Mouse (Mus musculus) kidney, adult 9 months (tissue): ENCODE measurements around the gene Klb.
"Not testable (repeated sequence)": the region's sequence is repeated elsewhere in the genome, so short reads cannot be mapped to it uniquely, and the experiment has no call there.

Experiments
- DNase-seq: peaks from one replicate; pipeline ENCODE4 v3.0.0; 2022

Gene Klb

DNA sequence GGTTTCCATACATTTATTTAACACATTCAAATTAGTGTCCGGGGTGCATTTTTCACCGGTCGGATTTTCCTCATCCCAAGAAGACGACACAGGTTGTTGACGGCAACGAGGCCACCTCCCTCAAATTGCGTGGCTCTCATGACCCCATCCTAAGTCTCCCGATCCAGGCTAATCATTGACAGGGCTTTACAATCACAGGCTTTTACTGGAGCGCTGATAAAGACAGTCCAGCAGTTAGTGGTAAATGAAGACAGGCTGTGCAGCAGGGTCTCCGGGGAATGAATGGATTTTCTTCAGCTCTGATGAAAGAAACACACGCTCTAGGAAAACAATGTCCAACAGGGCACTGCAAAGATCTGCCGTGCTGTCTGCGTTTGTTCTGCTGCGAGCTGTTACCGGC is at the start of gene Klb:
TSS of gene Klb (plus strand) at position 147 of the 400 bp plus-strand sequence.
- no peak for DNase-seq

GRCm38 (mm10) chr5:65299623-65300022 is 48.5 kb upstream of the Klb start:
- not testable (repeated sequence) for DNase-seq

GRCm38 (mm10) chr5:65300121-65300520 is 48.0 kb upstream of the Klb start:
- DNase-seq, result no peak

- DNase-seq, result no peak
These were observed 42.6 kb upstream of the Klb start for GRCm38 (mm10) chr5:65305516-65305915.

- no peak for DNase-seq
These were observed 39.9 kb upstream of the Klb start for GRCm38 (mm10) chr5:65308208-65308607.

GRCm38 (mm10) chr5:65308866-65309265 is 39.2 kb upstream of the Klb start:
- DNase-seq, result no peak

DNA sequence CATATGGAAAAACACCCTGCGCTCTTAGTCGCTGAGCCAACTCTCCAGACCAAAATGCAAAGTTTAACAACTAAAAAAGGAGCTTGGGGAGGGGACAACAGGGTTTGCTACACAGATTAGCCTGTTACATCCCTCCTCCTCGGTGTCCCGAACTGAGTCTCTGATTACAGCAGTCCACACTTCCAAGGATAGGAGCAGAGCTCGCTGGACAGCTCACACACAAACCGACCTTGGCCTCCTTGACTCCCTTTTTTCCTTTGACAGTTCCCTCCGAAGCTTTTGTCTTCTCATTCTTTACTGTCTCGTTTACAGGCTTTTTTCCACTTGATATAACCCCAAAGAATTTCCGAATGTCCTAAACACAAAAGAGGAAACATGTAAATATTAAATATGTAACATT is 28.9 kb upstream of the Klb start:
- no peak for DNase-seq

DNA sequence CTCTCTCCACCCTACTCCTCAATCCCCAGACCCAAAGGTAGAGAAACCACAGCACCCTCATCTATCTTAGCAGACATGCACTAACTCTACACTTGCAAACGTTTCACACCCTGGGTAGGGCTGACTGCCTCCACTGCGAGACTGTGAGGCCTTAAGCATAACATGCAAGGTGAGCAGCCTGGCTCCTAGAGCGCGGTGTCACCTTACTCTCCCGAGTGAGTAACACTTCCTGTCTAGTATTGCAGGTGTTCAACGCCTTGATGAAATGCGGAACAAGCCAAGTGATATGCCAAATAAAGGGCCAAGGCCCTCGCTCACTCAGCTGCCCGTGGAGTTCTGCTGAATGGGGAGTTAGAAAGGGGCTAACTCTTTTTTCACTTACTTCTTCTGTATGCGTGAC is 25.9 kb upstream of the Klb start:
- no peak for DNase-seq

GRCm38 (mm10) chr5:65324271-65324670 is 23.8 kb upstream of the Klb start:
- DNase-seq, result no peak

GRCm38 (mm10) chr5:65324758-65325355 is 23.3 kb upstream of the Klb start:
- peak; percentile 66 for DNase-seq

- peak; percentile 26 for DNase-seq
These were observed 21.9 kb upstream of the Klb start for GRCm38 (mm10) chr5:65326212-65326611.

DNA sequence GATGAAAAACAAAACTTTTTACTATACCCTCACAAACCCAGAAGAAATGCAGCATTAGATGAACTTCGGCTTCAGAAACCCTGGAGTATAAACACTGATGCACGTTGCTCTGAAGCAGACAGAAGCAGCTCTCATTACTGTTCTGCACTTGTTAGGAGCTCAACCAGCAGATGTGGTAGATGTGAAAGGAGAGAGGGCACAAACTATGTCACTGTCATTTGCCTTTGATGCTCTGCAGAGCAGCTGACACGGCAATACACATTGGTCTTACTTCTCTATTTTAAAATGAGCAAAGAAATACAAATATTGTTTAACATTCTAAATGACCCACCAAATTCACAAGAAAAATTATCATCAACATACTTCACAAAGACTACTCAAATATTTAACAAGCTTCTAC is 18.1 kb upstream of the Klb start:
- DNase-seq, result no peak

- no peak for DNase-seq
These were observed 13.3 kb upstream of the Klb start for GRCm38 (mm10) chr5:65334788-65335187.

GRCm38 (mm10) chr5:65335298-65336074 is 12.6 kb upstream of the Klb start, which contains the start of gene Rfc1:
TSS of gene Rfc1 (minus strand) at chr5:65335670.
- peak; percentile 87 for DNase-seq

- DNase-seq, result no peak
These were observed 12.1 kb upstream of the Klb start for GRCm38 (mm10) chr5:65336075-65336355.

DNA sequence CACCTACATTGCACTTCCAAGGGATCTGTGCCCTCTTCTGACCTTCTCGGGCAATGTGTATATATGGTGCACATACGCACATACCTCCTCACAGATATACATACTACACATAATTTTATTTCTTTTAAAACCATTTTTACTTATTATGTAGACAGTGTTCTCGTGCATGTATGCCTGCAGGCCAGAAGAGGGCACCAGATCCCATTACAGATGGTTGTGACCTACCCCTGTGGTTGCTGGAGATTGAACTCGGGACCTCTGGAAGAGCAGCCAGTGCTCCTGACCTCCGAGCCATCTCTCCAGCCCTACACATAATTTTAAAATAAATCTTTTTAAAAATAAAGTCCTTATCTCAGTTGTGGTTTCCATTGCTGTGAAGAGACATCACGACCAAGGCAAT is 9.7 kb upstream of the Klb start:
- no peak for DNase-seq

- DNase-seq, result no peak
These were observed 7.9 kb upstream of the Klb start for GRCm38 (mm10) chr5:65340167-65340566.

DNA sequence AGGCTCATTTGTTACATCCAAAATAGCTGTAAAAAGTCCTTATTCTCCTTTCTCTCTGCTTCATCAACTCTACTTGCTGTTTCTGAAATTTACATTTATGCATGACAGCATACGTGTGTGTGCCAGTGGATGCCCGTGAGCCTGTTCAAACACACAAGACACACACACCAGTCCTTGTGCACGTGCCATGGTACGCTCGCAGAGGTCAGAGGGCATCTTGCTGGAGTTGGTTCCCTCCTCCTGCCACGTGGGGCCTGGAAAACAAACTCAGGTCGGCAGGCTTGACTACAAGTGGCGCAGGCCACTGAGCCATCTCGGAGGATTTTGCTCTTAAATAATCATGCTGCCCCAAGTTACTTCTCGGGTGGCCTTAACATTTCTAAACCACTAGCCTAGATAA is 2.4 kb downstream of the Klb start:
- DNase-seq, result no peak

DNA sequence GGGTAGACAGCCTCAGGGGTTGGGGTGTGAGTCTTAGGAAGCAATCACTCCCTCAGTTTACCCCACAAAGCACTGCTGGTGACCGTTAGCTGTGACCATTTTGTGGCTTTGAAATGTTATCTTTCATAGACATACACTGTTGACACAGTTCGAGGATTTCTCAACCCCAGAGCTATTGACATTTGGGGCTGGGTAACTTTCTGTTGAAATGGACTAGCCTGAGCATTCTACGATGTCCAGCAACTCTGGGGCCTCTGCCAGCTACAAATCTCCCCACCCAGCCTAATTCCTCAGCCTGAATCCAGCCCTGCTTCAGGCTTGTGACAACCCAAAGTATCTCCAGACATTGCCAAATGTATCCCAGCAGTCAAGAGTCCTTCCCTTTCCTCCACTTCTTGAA is 6.0 kb downstream of the Klb start:
- DNase-seq, result no peak

GRCm38 (mm10) chr5:65354985-65355384 is 6.9 kb downstream of the Klb start:
- no peak for DNase-seq

- no peak for DNase-seq
These were observed 8.7 kb downstream of the Klb start for GRCm38 (mm10) chr5:65356851-65357250.

GRCm38 (mm10) chr5:65357771-65358170 is 9.7 kb downstream of the Klb start:
- DNase-seq, result no peak

DNA sequence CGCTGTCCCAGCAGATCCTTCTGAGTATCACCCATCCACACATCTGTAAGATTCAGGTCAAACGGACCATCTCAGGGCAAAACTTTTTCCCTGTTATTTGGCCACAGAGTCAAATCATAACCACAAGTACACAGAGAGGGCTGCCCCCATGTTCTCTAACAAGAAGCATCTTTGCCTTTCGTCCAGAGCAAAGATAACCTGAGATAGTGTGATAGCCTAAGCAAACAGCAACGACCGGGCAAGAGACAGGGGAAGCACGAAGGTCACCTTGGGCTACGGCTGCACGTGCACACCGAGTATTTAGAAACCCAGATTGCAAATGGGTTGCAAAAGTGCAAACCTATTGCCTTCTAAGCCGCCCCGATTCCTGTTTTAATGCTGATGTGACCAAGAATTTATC is 19.7 kb downstream of the Klb start:
- no peak for DNase-seq

DNA sequence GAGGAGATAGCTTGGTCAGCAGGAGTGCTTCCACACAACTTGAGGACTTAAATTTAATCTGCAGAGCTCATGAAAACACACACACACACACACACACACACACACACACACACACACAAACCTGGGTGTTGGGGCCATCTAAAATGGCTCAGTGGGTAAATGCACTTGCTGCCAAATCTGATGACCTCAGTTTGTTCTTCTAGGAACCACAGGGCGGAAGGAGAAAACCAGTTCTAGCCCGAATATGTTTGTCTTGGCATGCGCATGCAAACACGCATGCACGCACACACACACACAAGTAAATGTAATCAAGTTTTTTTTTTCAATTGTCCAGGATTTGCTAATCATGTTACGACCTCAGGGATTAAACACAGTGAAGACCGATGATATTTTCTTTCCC is 23.4 kb downstream of the Klb start:
- DNase-seq, result no peak

DNA sequence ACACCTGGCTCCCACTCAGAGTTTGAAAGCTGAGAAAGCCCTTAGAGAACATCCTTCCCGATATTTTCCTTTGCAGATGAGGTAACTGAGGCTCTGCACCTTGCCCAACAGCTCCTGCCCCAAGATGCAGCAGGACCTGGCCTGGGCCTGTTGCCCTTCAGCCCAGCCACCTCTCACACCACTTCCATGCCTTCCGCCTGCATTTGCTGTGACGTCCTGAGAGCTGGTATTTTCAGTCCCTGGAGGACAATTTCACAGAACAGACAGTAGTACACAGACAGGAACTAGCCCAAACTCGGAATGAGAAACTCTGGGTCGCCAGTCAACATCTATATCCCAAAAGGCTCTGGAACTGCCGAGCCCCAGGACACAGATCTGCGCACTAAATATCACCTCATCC is 26.6 kb downstream of the Klb start:
- no peak for DNase-seq
